Mouse (Mus musculus) kidney, embryonic 14.5 days (tissue): ENCODE results near the gene Cdc37l1. TPM values are rescaled to one million over a fixed set of nuclear protein-coding genes. Genes with fewer than 3 reads are reported as not detected.

Source experiments
- ATAC-seq: fragments of 200-750 bp; cut with Nextera tagmentation; 2 replicates; pipeline ENCODE4 v1.8.0; 2017; ENCODE audit warnings: moderate number of reproducible peaks, mild to moderate bottlenecking, moderate TSS enrichment, moderate library complexity; ENCODE audit not compliant: low FRiP score, low TSS enrichment
- H3K27ac ChIP-seq: fragments of 300-500 bp; sonication (generic); 2 replicates; pipeline ENCODE4 v1.5.1; 2014; ENCODE audit warnings: low read depth, mild to moderate bottlenecking, low read length, moderate library complexity, mixed read lengths
- H3K27me3 ChIP-seq: fragments of 300-500 bp; sonication (generic); 2 replicates; pipeline ENCODE4 v1.6.1; 2014; ENCODE audit warnings: mild to moderate bottlenecking, low read length; ENCODE audit not compliant: control insufficient read depth, insufficient read depth
- H3K36me3 ChIP-seq: fragments of 300-500 bp; sonication (generic); 2 replicates; pipeline ENCODE4 v1.6.1; 2014; ENCODE audit warnings: low read length, mixed read lengths; ENCODE audit not compliant: control insufficient read depth, insufficient read depth
- H3K4me1 ChIP-seq: fragments of 300-500 bp; sonication (generic); 2 replicates; pipeline ENCODE4 v1.6.1; 2014; ENCODE audit warnings: low read length, mixed read lengths; ENCODE audit not compliant: control insufficient read depth, insufficient read depth
- H3K4me2 ChIP-seq: fragments of 300-500 bp; sonication (generic); replicated peaks from 2 replicates; pipeline ENCODE4 v1.6.1; 2014; ENCODE audit warnings: low read depth, mild to moderate bottlenecking, low read length
- H3K4me3 ChIP-seq: fragments of 300-500 bp; sonication (generic); 2 replicates; pipeline ENCODE4 v1.5.1; 2014; ENCODE audit warnings: mild to moderate bottlenecking, low read length
- H3K9ac ChIP-seq: fragments of 300-500 bp; sonication (generic); 2 replicates; pipeline ENCODE4 v1.6.1; 2014; ENCODE audit warnings: low read depth, mild to moderate bottlenecking, low read length, moderate library complexity
- H3K9me3 ChIP-seq: fragments of 300-500 bp; sonication (generic); 2 replicates; pipeline ENCODE4 v1.6.1; 2016; ENCODE audit warnings: low read length; ENCODE audit not compliant: control insufficient read depth
- whole genome bisulfite sequencing: fragments of 180-500 bp; shearing (Covaris S2); extraction: QIAGEN DNeasy Blood & Tissue Kit; methylation state at CpG from one replicate; pipeline ENCODE4 v1.1.7; 2014; 5-methylcytosine and 5-hydroxymethylcytosine counted together
- polyA plus RNA-seq: library from polyadenylated mRNA; unstranded; fragments of >200 nt; fragmentation: Nextera tagmentation; extraction: Ambion mirVana; gene quantifications from 2 replicates; pipeline ENCODE4 v1.2.1, GENCODE M21; 2014

Cdc37l1 gene
- polyA plus RNA-seq, 1 experiment from 2014 or later, result 47.2 TPM

DNA sequence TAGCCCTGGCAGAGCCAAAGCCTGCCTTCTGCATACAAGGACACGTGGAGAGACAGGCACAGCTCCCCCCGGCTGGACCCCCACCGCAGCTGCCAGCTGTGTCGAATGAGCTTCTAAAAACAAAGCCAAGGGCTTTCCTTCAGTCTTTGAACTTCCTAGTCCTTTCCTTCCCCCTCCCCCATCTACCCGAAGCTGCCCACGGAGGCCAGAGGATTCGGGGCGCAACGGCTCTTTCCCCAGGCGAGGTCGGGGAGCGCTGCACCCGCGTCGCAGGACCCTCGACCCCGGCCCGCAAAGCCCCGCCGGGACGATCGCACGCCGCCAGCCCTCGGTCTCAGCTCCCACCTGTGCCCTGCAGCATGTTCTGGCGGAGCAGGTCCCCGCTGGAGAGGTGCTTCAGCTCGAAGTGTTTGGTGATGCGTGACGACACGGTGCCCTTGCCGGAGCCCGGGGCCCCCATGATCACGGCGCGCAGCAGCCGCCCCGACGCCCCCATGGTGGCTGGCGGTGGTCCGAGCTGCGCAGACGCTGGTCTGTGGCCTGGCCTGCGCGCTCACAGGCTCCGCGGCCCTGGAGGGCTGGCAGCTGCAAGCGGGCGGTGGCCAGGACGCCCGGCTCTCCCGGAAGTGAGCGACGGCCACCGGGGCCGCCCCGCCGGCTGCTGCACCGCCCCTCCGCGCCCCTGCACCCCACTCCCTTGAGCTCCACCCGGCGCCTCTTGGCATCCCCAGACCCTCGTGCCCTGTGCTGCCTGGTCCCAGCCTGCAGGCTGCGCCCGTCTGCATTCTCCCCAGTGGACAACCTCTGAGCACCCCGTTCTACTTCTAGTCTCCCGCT is 57.4 kb downstream of the Cdc37l1 start, which contains the start of gene Ak3:
Gene Ak3, minus strand, starts transcription at position 628 of the 837 bp plus-strand sequence.
- WGBS, result under 1% methylated on average over 59 of the region's 68 CpGs
- H3K36me3 ChIP-seq, result no peaks in the 10 kb centered on the region
- peak; percentile 92 for ATAC-seq
- no peaks in the 10 kb centered on the region for H3K27me3 ChIP-seq
- H3K9ac ChIP-seq, result peak within 1 kb of the TSS; percentile 91
- no peaks in the 10 kb centered on the region for H3K4me1 ChIP-seq
- peak within 1 kb of the TSS; percentile 88 for H3K4me3 ChIP-seq
- H3K4me2 ChIP-seq, result peak within 1 kb of the TSS; percentile 73
- peak within 1 kb of the TSS; percentile 84 for H3K27ac ChIP-seq
- no peaks in the 10 kb centered on the region for H3K9me3 ChIP-seq

DNA sequence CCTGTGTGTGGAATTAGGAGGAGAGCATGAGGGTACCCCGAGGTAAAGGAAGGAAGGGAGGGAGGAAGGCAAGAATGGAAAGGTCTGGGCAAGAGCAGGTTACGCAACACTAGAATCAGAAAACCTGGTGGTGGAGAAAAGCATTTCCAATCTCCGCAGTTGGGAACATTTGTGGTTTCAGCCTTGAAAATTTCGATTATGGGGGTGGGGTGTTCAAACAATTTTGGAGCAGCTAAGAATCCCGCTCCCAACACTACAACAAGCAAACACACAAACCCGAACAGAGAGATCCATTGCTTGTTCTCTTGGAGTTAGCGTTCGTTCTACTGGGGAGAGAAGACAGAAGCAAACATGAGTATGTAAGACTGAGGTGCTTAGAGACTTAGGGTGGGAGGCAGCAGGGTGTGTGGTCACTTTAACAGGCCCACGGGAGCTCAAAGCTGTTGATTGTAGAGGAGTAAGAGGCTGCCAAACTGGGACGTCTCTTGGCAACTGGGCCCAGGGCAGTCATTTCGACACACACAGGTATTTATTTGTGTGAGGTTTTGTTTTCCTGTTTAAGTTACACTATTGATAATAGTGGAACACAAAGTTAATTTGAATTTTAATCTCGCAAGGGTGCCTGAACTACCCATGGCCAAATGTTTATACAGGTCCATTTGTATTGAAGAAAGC is 59.4 kb downstream of the Cdc37l1 start:
- Histone ChIP-seq H3K9me3 (no peaks in the 10 kb centered on the region), H3K36me3 (no peaks in the 10 kb centered on the region), H3K4me3 (no peak overlapping the region), H3K4me2 (no peak overlapping the region), H3K27ac (no peak overlapping the region), H3K27me3 (no peaks in the 10 kb centered on the region), H3K9ac (no peak overlapping the region), H3K4me1 (no peaks in the 10 kb centered on the region)
- no peak for ATAC-seq
- WGBS, result 84% methylated on average over 12 of the region's 12 CpGs

DNA sequence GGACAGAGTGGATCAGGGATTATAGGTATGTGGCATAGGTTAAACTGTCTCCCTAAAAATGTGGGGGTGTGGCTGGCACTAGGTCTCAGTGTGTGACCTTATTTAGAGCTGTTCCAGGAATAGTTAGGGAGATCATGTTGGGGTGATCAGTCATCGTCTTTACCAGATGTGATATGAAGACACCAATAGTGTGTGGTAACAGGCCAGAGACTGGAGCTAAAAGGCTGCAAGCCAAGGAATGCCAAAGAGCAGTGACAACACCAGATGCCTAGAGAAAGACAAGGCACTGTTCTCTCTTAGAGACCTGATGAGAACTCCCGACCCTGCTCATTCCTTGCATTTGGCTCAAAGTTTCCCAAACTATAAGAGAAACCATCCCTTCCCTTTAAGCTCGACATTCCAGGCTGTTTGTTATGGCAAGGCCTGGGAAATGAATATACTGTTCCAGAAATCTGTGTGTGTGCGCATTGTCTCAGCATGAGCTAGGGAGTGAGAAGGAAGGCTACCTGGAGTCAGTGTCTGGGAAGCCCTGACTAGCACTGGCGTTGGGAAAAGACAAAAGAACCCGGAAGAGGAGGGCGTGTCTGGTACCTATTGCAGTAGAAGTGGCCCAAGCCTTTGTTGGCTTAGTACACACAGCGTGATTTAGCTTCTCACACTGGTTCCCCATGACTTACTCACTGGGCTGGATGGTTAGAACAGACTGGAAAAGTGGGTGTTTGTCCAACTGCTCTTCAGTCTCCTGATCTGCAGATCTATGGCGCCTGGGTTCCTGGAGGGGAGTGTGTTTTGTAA is 60.2 kb downstream of the Cdc37l1 start:
- no peaks in the 10 kb centered on the region for H3K9me3 ChIP-seq
- H3K4me1 ChIP-seq, result no peaks in the 10 kb centered on the region
- WGBS, result 84% methylated on average over 9 of the region's 9 CpGs
- ATAC-seq, result no peak
- no peaks in the 10 kb centered on the region for H3K36me3 ChIP-seq
- no peaks in the 10 kb centered on the region for H3K27me3 ChIP-seq
- H3K9ac ChIP-seq, result no peak overlapping the region
- H3K27ac ChIP-seq, result no peak overlapping the region
- no peak overlapping the region for H3K4me3 ChIP-seq
- H3K4me2 ChIP-seq, result no peak overlapping the region

DNA sequence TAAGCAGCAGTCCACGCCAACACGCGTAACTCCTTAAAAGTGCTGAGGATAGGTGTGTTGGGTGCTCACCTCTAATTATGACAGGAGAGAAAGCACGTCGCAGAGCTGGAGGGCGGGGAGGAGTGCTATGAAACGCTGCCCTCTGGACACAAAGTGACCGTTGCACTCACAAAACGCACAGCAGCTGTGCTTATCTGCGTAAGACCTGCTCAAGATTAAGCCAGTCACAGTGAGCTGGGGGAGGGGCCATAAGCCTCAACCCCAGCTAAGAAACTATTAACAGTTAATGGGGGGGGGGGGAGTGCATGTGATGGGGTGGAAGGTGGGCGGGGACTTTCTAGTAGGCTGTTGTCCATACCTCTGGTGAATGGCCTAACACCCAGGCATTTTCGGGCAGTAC is 62.6 kb downstream of the Cdc37l1 start:
- no peak for ATAC-seq
- no peaks in the 10 kb centered on the region for H3K4me1 ChIP-seq
- H3K4me3 ChIP-seq, result no peak overlapping the region
- H3K9ac ChIP-seq, result no peak overlapping the region
- no peak overlapping the region for H3K4me2 ChIP-seq
- no peaks in the 10 kb centered on the region for H3K9me3 ChIP-seq
- 88% methylated on average over 12 of the region's 12 CpGs for WGBS
- no peaks in the 10 kb centered on the region for H3K27me3 ChIP-seq
- no peaks in the 10 kb centered on the region for H3K36me3 ChIP-seq
- no peak overlapping the region for H3K27ac ChIP-seq

DNA sequence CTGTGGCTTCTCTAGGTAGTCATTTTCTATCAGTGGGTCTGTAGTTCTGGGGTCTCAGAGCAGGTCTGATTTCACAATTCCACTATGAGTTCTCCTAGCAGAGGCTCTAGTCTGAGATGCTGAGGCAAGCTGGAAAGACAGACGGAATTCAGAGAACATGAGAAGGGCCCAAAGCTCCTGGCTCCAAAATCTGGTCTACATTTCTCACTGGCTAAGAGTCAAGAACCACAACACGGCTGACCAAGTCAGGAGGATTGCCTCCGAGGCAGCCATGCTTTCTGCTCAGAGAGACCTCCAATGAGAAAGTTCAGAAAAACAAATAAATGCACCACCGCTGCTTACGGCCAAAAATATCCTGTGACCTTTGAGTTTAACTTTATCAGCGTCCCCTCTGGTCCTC is 64.4 kb downstream of the Cdc37l1 start:
- ATAC-seq, result no peak
- WGBS, result 76% methylated on average over 6 of the region's 6 CpGs
- Histone ChIP-seq H3K4me3 (no peak overlapping the region), H3K4me2 (no peak overlapping the region), H3K9me3 (no peaks in the 10 kb centered on the region), H3K27ac (no peak overlapping the region), H3K9ac (no peak overlapping the region), H3K36me3 (no peaks in the 10 kb centered on the region), H3K4me1 (no peaks in the 10 kb centered on the region), H3K27me3 (no peaks in the 10 kb centered on the region)

DNA sequence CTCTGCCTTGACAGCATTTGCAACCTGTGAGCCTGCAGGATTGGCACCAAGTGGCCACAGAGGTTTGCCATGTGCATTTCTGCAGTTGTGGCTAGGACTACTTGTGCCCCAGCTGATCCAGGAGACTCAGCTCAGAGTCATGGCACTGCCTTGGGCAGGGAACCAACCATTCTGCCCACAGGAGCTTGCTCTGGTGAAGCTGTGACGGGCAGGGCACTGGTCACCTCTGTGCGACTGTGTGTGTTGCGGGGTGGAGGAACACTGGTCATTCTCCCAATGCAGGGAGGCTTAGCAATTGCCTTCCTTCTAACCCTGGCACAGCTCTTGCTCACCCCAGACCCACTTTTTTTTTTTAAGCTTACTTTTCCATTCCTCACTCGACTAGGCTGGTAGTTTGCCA is 65.3 kb downstream of the Cdc37l1 start:
- ATAC-seq, result no peak
- Histone ChIP-seq H3K4me3 (no peak overlapping the region), H3K9ac (no peak overlapping the region), H3K9me3 (no peaks in the 10 kb centered on the region), H3K4me1 (no peaks in the 10 kb centered on the region), H3K27me3 (no peaks in the 10 kb centered on the region), H3K36me3 (no peaks in the 10 kb centered on the region), H3K27ac (no peak overlapping the region), H3K4me2 (no peak overlapping the region)
- 87% methylated on average over 4 of the region's 4 CpGs for WGBS

DNA sequence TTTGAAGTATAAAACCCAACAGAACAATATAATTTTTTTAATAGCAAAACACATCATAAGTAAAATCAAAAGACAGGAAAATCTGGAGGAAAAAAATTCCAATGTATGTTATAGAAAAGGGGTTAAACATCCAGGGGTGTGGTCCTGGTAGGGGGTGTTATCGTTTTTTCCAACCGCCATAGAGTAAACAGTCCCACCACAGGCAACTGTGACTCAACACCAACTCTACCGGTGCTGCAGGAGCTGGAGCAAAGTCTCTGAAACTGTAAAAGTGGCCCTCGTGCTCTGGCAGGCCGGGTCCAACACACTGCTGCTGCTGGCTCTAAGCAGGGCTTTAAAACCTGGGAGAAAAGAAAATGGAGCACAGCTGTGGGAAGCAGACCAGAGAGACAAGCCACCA is 68.6 kb downstream of the Cdc37l1 start:
- Histone ChIP-seq H3K4me1 (no peaks in the 10 kb centered on the region), H3K9ac (no peak overlapping the region), H3K9me3 (no peaks in the 10 kb centered on the region), H3K27me3 (no peaks in the 10 kb centered on the region), H3K4me3 (no peak overlapping the region), H3K4me2 (no peak overlapping the region), H3K36me3 (no peaks in the 10 kb centered on the region), H3K27ac (no peak overlapping the region)
- ATAC-seq, result no peak
- WGBS, result 92% methylated on average over 5 of the region's 5 CpGs

DNA sequence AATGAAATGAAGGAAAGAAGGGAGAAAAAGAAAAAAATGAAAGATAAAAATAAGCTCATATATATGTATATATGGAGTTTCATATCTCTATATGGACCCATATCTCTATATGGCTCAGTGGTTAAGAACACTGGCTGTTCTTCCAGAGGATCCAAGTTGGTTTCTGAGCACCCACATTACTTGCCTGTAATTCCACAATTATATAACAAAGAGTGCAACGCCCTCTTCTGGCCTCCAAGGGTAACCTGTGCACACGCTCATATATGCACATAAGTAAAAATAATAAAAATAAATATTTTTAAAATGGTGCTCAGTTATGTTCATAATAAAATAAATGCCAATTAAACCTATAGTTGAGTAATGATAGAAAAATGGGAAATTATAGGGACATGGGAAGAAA is 69.5 kb downstream of the Cdc37l1 start:
- no peak overlapping the region for H3K4me2 ChIP-seq
- 83% methylated on average over 2 of the region's 2 CpGs for WGBS
- no peaks in the 10 kb centered on the region for H3K9me3 ChIP-seq
- H3K4me1 ChIP-seq, result no peaks in the 10 kb centered on the region
- no peak overlapping the region for H3K27ac ChIP-seq
- no peak for ATAC-seq
- no peaks in the 10 kb centered on the region for H3K36me3 ChIP-seq
- no peaks in the 10 kb centered on the region for H3K27me3 ChIP-seq
- no peak overlapping the region for H3K4me3 ChIP-seq
- no peak overlapping the region for H3K9ac ChIP-seq
